ENCODE assay signal across 8 mouse cellular contexts in the genomic region with DNA sequence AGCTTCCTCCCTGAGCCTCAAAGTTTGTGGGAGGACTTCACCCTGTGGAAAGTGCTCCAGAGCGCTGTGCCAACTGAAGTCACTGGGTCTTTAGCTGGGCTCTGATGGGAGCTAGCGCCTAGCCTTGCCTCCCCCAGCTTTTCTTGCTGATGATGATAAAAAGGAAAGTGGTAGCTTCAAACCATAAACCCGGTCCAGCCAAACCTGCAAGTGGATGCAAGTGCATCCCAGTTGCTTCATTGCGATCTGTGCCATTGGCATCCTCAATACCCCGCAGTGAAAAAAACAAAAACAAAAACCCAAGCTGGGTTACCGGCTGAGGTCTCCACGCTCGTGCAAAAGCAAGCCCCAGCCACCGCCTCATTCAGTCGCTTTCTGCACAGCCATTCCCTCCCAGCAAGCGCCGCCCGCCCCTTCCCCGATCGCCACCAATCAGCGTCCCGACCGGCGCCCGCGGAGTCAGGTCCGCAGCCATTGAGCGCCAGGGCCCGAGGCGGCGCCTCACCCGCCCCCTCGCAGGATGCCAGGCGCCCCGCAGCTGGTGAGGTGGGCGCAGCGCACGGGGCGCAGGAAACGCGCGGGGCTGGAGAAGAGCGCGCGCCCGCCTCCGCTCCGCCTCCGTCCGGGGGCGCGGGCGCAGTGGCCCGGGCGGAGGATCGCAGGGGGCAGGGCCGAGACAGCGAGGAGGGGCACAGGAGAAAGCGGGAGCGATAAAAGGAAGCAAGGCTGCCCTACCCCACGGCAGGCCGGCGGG. TPM values are rescaled to one million over a fixed set of nuclear protein-coding genes. Genes with fewer than 3 reads are reported as not detected.
DNase-seq lines count a peak whose midpoint lies in the region; ATAC-seq and TF ChIP-seq lines count a peak whose summit lies in the region.

Nanos1 (plus strand) TSS at position 550 of the 754 bp plus-strand sequence.

- ATAC-seq in heart, embryonic 15.5 days (replicated peaks; ENCODE audit: insufficient number of reproducible peaks, insufficient read depth, low FRiP score, low read depth): peak; percentile 94
- peak; percentile 92 for ATAC-seq in liver, embryonic 13.5 days (ENCODE audit: low read depth)
- peak; percentile 92 for ATAC-seq in stomach, embryonic 14.5 days (ENCODE audit: insufficient number of reproducible peaks, insufficient read depth, low FRiP score, low read depth)

- TF ChIP-seq RAD21 in CH12.LX (IDR thresholded peaks at IDR 0.05; ENCODE audit: low read depth, low read length): no peak

- peak; percentile 46; the same call in 1 of the 2 replicates for TF ChIP-seq POLR2A in CH12.LX (IDR thresholded peaks at IDR 0.05; ENCODE audit: low read depth, low read length)

- peaks cover 6% of the 10 kb centered on the region for H3K27me3 ChIP-seq in CH12.LX (replicated peaks)
- peaks cover 42% of the 10 kb centered on the region for H3K27me3 ChIP-seq in forebrain, embryonic 10.5 days (ENCODE audit: poor library complexity, severe bottlenecking)
- H3K27me3 ChIP-seq in heart, embryonic 15.5 days: peaks cover 10% of the 10 kb centered on the region; the same call in 1 of the 2 replicates
- peaks cover 46% of the 10 kb centered on the region for H3K27me3 ChIP-seq in liver, embryonic 13.5 days
- H3K27me3 ChIP-seq in stomach, embryonic 14.5 days (ENCODE audit: control insufficient read depth, insufficient read depth, low read length): no peaks in the 10 kb centered on the region

- H3K4me1 ChIP-seq in CH12.LX (ENCODE audit: control insufficient read depth in 1 of 2, insufficient read depth in 2 of 2): peaks cover 0 to 16% of the 10 kb centered on the region in 2 experiments; a peak in 2 of 4 replicates
- H3K4me1 ChIP-seq in forebrain, embryonic 10.5 days: peaks cover 23% of the 10 kb centered on the region
- peaks cover 12% of the 10 kb centered on the region for H3K4me1 ChIP-seq in heart, embryonic 15.5 days (replicated peaks)
- H3K4me1 ChIP-seq in liver, embryonic 13.5 days (replicated peaks): peaks cover 33% of the 10 kb centered on the region
- H3K4me1 ChIP-seq in stomach, embryonic 14.5 days (ENCODE audit: control insufficient read depth, insufficient read depth, low read length): 0 out of 2 replicates have a peak, but pooled peaks cover 4% of the 10 kb centered on the region

- no peak for TF ChIP-seq CTCF in CH12.LX (conservative IDR thresholded peaks at IDR 0.05 in 1 of 2, IDR thresholded peaks at IDR 0.05 in 1 of 2; ENCODE audit: low read depth in 2 of 2, low read length in 2 of 2)

- H3K27ac ChIP-seq in CH12.LX (ENCODE audit: insufficient read depth, low read depth): no peak within 1 kb of the TSS
- peak within 1 kb of the TSS; percentile 81 for H3K27ac ChIP-seq in forebrain, embryonic 10.5 days
- H3K27ac ChIP-seq in heart, embryonic 15.5 days: peak within 1 kb of the TSS; percentile 17
- H3K27ac ChIP-seq in liver, embryonic 13.5 days: peak within 1 kb of the TSS; percentile 68
- no peak within 1 kb of the TSS for H3K27ac ChIP-seq in stomach, embryonic 14.5 days (ENCODE audit: low read length)

- no peaks in the 10 kb centered on the region for H3K79me2 ChIP-seq in CH12.LX (replicated peaks; ENCODE audit: control insufficient read depth, extremely low read depth, insufficient read depth, poor library complexity, severe bottlenecking)

- H3K36me3 ChIP-seq in CH12.LX (replicated peaks in 1 of 2; ENCODE audit: control insufficient read depth in 1 of 2, insufficient read depth in 1 of 2, low read length in 1 of 2): peaks cover 4 to 19% of the 10 kb centered on the region in 2 experiments
- peaks cover 15% of the 10 kb centered on the region for H3K36me3 ChIP-seq in forebrain, embryonic 10.5 days (replicated peaks)
- H3K36me3 ChIP-seq in heart, embryonic 15.5 days: peaks cover 10% of the 10 kb centered on the region; the same call in 1 of the 2 replicates
- H3K36me3 ChIP-seq in liver, embryonic 13.5 days: peaks cover 12% of the 10 kb centered on the region
- H3K36me3 ChIP-seq in stomach, embryonic 14.5 days (ENCODE audit: control insufficient read depth, insufficient read depth, low read length): peaks cover 8% of the 10 kb centered on the region

- peak within 1 kb of the TSS; percentile 49 to 74 (median 62) for H3K4me3 ChIP-seq in CH12.LX (replicated peaks in 1 of 3; ENCODE audit: low read depth in 2 of 3, low read length in 2 of 3, poor library complexity in 1 of 3)
- peak within 1 kb of the TSS; percentile 84 for H3K4me3 ChIP-seq in forebrain, embryonic 10.5 days
- peak within 1 kb of the TSS; percentile 85 for H3K4me3 ChIP-seq in heart, embryonic 15.5 days
- H3K4me3 ChIP-seq in liver, embryonic 13.5 days (replicated peaks): peak within 1 kb of the TSS; percentile 80
- peak within 1 kb of the TSS; percentile 69 for H3K4me3 ChIP-seq in stomach, embryonic 14.5 days (ENCODE audit: low read depth, low read length)

- peak; percentile 79 for DNase-seq in CH12.LX (ENCODE audit: extremely low read depth)
- DNase-seq in c-Kit-positive CD71-negative TER-119-negative erythroid progenitor cells, embryonic 14.5 days (ENCODE audit: low read depth): peak; percentile 76
- DNase-seq in forebrain, embryonic 10.5 days (ENCODE audit: extremely low spot score, low spot score): peak; percentile 90
- peak; percentile 86 to 92 for DNase-seq in kidney, postnatal 25 days
- peak; percentile 85 for DNase-seq in liver, embryonic 13.5 days
- peak; percentile 69 to 84 for DNase-seq in natural killer cell, adult 2 months (ENCODE audit: low spot score in 2 of 2)

- no peaks in the 10 kb centered on the region for H3K9me3 ChIP-seq in CH12.LX (replicated peaks; ENCODE audit: low read length)
- H3K9me3 ChIP-seq in forebrain, embryonic 10.5 days: no peaks in the 10 kb centered on the region
- H3K9me3 ChIP-seq in heart, embryonic 15.5 days (replicated peaks): no peaks in the 10 kb centered on the region
- H3K9me3 ChIP-seq in liver, embryonic 13.5 days (replicated peaks): no peaks in the 10 kb centered on the region
- H3K9me3 ChIP-seq in stomach, embryonic 14.5 days (ENCODE audit: control insufficient read depth, low read depth, low read length): no peaks in the 10 kb centered on the region

- WGBS in forebrain, embryonic 10.5 days: under 1% methylated on average over 58 of the region's 58 CpGs
- WGBS in heart, embryonic 15.5 days: under 1% methylated on average over 53 of the region's 58 CpGs
- WGBS in liver, embryonic 13.5 days (ENCODE audit: insufficient replicate concordance): under 1% methylated on average over 57 of the region's 58 CpGs
- under 1% methylated on average over 56 of the region's 58 CpGs for WGBS in stomach, embryonic 14.5 days

- dilution Hi-C loops in CH12.LX (cut with MboI; ENCODE audit: extremely low pct_ligation_motif_present, extremely low pct_unique_long_range_greater_than_20kb, low sequenced_read_pairs): no loop called here

- in situ Hi-C loops in CH12.LX (cut with MboI; ENCODE audit: low pct_ligation_motif_present, low pct_unique_long_range_greater_than_20kb, low sequenced_read_pairs): no loop called here

- peak within 1 kb of the TSS; percentile 75 for H3K4me2 ChIP-seq in CH12.LX (ENCODE audit: insufficient read depth, low read depth, poor library complexity, severe bottlenecking)
- peak within 1 kb of the TSS; percentile 100 for H3K4me2 ChIP-seq in heart, embryonic 15.5 days
- H3K4me2 ChIP-seq in liver, embryonic 13.5 days: peak within 1 kb of the TSS; percentile 100
- H3K4me2 ChIP-seq in stomach, embryonic 14.5 days (replicated peaks; ENCODE audit: low read depth, low read length): peak within 1 kb of the TSS; percentile 100

- no peak for TF ChIP-seq EP300 in CH12.LX (IDR thresholded peaks at IDR 0.05; ENCODE audit: low read length)

- peak within 1 kb of the TSS; percentile 14; the same call in 1 of the 2 replicates for H3K9ac ChIP-seq in CH12.LX (ENCODE audit: insufficient read depth, low read depth)
- peak within 1 kb of the TSS; percentile 63 for H3K9ac ChIP-seq in heart, embryonic 15.5 days
- peak within 1 kb of the TSS; percentile 83 for H3K9ac ChIP-seq in liver, embryonic 13.5 days
- peak within 1 kb of the TSS; percentile 40 for H3K9ac ChIP-seq in stomach, embryonic 14.5 days (replicated peaks; ENCODE audit: low read depth, low read length)

TF ChIP-seq in CH12.LX, 34 proteins besides CTCF, POLR2A, EP300 and RAD21:
- TF ChIP-seq ZMIZ1 (IDR thresholded peaks at IDR 0.05; ENCODE audit: low read depth, low read length) (peak; percentile 41), BHLHE40 (IDR thresholded peaks at IDR 0.05; ENCODE audit: low read depth, low read length) (0 out of 2 replicates have a peak, but pooled peaks have one; percentile 17), SIN3A (IDR thresholded peaks at IDR 0.05; ENCODE audit: low read length) (no peak), MXI1 (IDR thresholded peaks at IDR 0.05; ENCODE audit: low read depth, low read length) (peak; percentile 20; the same call in 1 of the 2 replicates), TCF12 (IDR thresholded peaks at IDR 0.05; ENCODE audit: low read depth, low read length) (no peak), MEF2A (IDR thresholded peaks at IDR 0.05; ENCODE audit: borderline replicate concordance, low read depth, low read length) (no peak), CHD2 (IDR thresholded peaks at IDR 0.05; ENCODE audit: low read length) (no peak; the same call in 1 of the 2 replicates), RCOR1 (conservative IDR thresholded peaks at IDR 0.05; ENCODE audit: low read depth, low read length) (no peak), NRF1 (IDR thresholded peaks at IDR 0.05; ENCODE audit: low read depth, low read length) (peak; percentile 20; the same call in 1 of the 2 replicates), HCFC1 (IDR thresholded peaks at IDR 0.05; ENCODE audit: low read depth, low read length) (no peak), ZC3H11A (IDR thresholded peaks at IDR 0.05; ENCODE audit: low read depth, low read length) (no peak), IRF4 (IDR thresholded peaks at IDR 0.05; ENCODE audit: low read depth, low read length) (no peak)
TF ChIP-seq in CH12.LX: peak in this region for 4.

RNA-seq across cellular contexts. Expression of gene Nanos1, which starts in this region (rescaled TPM):
- total RNA-seq in CH12.LX (2012; rRNA removed) (1.3 and 1.7 TPM in 2 replicates), CH12.LX (2014; rRNA removed) (3.1 and 3.2 TPM in 2 replicates)
- 0.91 and 1.2 TPM in 2 replicates for polyA plus RNA-seq in CH12.LX (2012; ENCODE audit: insufficient read length, low read depth)
- polyA plus RNA-seq in forebrain, embryonic 10.5 days (2016; fragmentation: Nextera tagmentation; extraction: Ambion mirVana): 1.4 and 1.6 TPM in 2 replicates
- 0.83 and 0.96 TPM in 2 replicates for polyA plus RNA-seq in heart, embryonic 15.5 days (2015; fragmentation: Nextera tagmentation; extraction: Ambion mirVana)
- polyA plus RNA-seq in liver, embryonic 13.5 days (2015; fragmentation: Nextera tagmentation; extraction: Ambion mirVana): 0.91 and 1.1 TPM in 2 replicates
- 1.5 and 1.8 TPM in 2 replicates for polyA plus RNA-seq in stomach, embryonic 14.5 days (2014; fragmentation: Nextera tagmentation; extraction: Ambion mirVana)

Comparison
In these comparisons a context has a peak if more than half of its experiments do, and no peak if none do; other contexts are left out.
1. Peak in ATAC-seq, H3K4me3 ChIP-seq, H3K27ac ChIP-seq, H3K9ac ChIP-seq and H3K4me2 ChIP-seq in heart, embryonic 15.5 days; RNA of the gene not detected or under 1 TPM.
2. H3K27ac ChIP-seq: peak in forebrain, embryonic 10.5 days (single experiment) and liver, embryonic 13.5 days (single experiment); none in CH12.LX (single experiment) and stomach, embryonic 14.5 days (single experiment).
3. H3K9ac ChIP-seq: peak in every context shown above with its lines; median percentile 83 in liver, embryonic 13.5 days; 63 in heart, embryonic 15.5 days; 40 in stomach, embryonic 14.5 days; 14 in CH12.LX.
4. Peak in every context shown above with its lines, with median percentiles within 50 percentile points of each other: DNase-seq, H3K4me2 ChIP-seq, H3K4me3 ChIP-seq and ATAC-seq.